8 mouse cellular contexts compared by ENCODE assay signal in genomic region chr7:92630167-92630566, GRCm38 (mm10). TPM values are rescaled to one million over a fixed set of nuclear protein-coding genes. Genes with fewer than 3 reads are reported as not detected.
DNase-seq lines count a peak whose midpoint lies in the region; ATAC-seq and TF ChIP-seq lines count a peak whose summit lies in the region.

No protein-coding gene starts in this region.

- no peak overlapping the region for H3K27ac ChIP-seq in heart, embryonic 11.5 days (ENCODE audit: low read depth, low read length)
- H3K27ac ChIP-seq in midbrain, postnatal 0 days (ENCODE audit: low read depth, low read length) = no peak overlapping the region
- H3K27ac ChIP-seq in midbrain, embryonic 16.5 days (ENCODE audit: low read length) = no peak overlapping the region

- peak; percentile 16 to 26 for DNase-seq in heart, adult 18-20 months
- peak; percentile 60 for DNase-seq in midbrain, postnatal 0 days (ENCODE audit: low spot score)
- peak; percentile 63 for DNase-seq in brain, embryonic 14.5 days (ENCODE audit: low read depth)
- peak; percentile 8 for DNase-seq in lung, postnatal 25 days (ENCODE audit: low spot score)
- DNase-seq in testis, postnatal 14 days (ENCODE audit: low spot score) = no peak
- no peak for DNase-seq in gastrocnemius, adult 8-10 months (ENCODE audit: low spot score in 2 of 2)

- no peak overlapping the region for H3K9ac ChIP-seq in heart, embryonic 11.5 days (ENCODE audit: low read depth, low read length)
- H3K9ac ChIP-seq in midbrain, postnatal 0 days (replicated peaks; ENCODE audit: low read length, poor library complexity, severe bottlenecking) = no peak overlapping the region
- H3K9ac ChIP-seq in midbrain, embryonic 16.5 days (ENCODE audit: low read depth, low read length) = no peak overlapping the region

- ATAC-seq in heart, embryonic 11.5 days (replicated peaks; ENCODE audit: insufficient number of reproducible peaks, low FRiP score, low TSS enrichment) = no peak
- ATAC-seq in midbrain, postnatal 0 days (ENCODE audit: low FRiP score) = no peak
- ATAC-seq in midbrain, embryonic 16.5 days = no peak

- H3K36me3 ChIP-seq in heart, embryonic 11.5 days (ENCODE audit: control insufficient read depth, insufficient read depth, low read length) = no peaks in the 10 kb centered on the region
- H3K36me3 ChIP-seq in midbrain, postnatal 0 days (ENCODE audit: insufficient read depth, low read length) = no peaks in the 10 kb centered on the region
- H3K36me3 ChIP-seq in midbrain, embryonic 16.5 days (ENCODE audit: control insufficient read depth, insufficient read depth, low read length) = no peaks in the 10 kb centered on the region

- H3K27me3 ChIP-seq in heart, embryonic 11.5 days (ENCODE audit: control insufficient read depth, insufficient read depth, low read length) = no peaks in the 10 kb centered on the region
- H3K27me3 ChIP-seq in midbrain, postnatal 0 days (ENCODE audit: insufficient read depth, low read length) = no peaks in the 10 kb centered on the region
- H3K27me3 ChIP-seq in midbrain, embryonic 16.5 days (ENCODE audit: control insufficient read depth, insufficient read depth, low read depth, low read length) = no peaks in the 10 kb centered on the region

- H3K4me1 ChIP-seq in heart, embryonic 11.5 days (ENCODE audit: control insufficient read depth, insufficient read depth, low read length) = no peaks in the 10 kb centered on the region
- no peaks in the 10 kb centered on the region for H3K4me1 ChIP-seq in midbrain, postnatal 0 days (ENCODE audit: insufficient read depth, low read length)
- no peaks in the 10 kb centered on the region for H3K4me1 ChIP-seq in midbrain, embryonic 16.5 days (ENCODE audit: control insufficient read depth, insufficient read depth, low read length)

- H3K4me2 ChIP-seq in heart, embryonic 11.5 days = no peak overlapping the region
- no peak overlapping the region for H3K4me2 ChIP-seq in midbrain, postnatal 0 days (ENCODE audit: low read depth, low read length, poor library complexity, severe bottlenecking)
- no peak overlapping the region for H3K4me2 ChIP-seq in midbrain, embryonic 16.5 days (ENCODE audit: low read length)

- no peak overlapping the region for H3K4me3 ChIP-seq in heart, embryonic 11.5 days (ENCODE audit: low read depth, low read length)
- no peak overlapping the region for H3K4me3 ChIP-seq in midbrain, postnatal 0 days (ENCODE audit: low read depth, low read length)
- no peak overlapping the region for H3K4me3 ChIP-seq in midbrain, embryonic 16.5 days (ENCODE audit: low read depth, low read length)

- TF ChIP-seq CTCF in midbrain, postnatal 0 days (IDR thresholded peaks at IDR 0.05) = peak; percentile 67
- peak; percentile 48; the same call in 1 of the 2 replicates for TF ChIP-seq CTCF in brain, embryonic 14.5 days (IDR thresholded peaks at IDR 0.05; ENCODE audit: borderline replicate concordance, extremely low read depth, insufficient read depth, insufficient read length)

- WGBS in heart, embryonic 11.5 days (ENCODE audit: insufficient replicate concordance) = 49% methylated on average over 2 of the region's 2 CpGs
- 46% methylated on average over 2 of the region's 2 CpGs for WGBS in midbrain, postnatal 0 days
- 37% methylated on average over 2 of the region's 2 CpGs for WGBS in midbrain, embryonic 16.5 days

- H3K9me3 ChIP-seq in heart, embryonic 11.5 days (replicated peaks; ENCODE audit: control insufficient read depth, low read length) = no peaks in the 10 kb centered on the region
- no peaks in the 10 kb centered on the region for H3K9me3 ChIP-seq in midbrain, postnatal 0 days (ENCODE audit: low read length)
- H3K9me3 ChIP-seq in midbrain, embryonic 16.5 days (replicated peaks; ENCODE audit: control insufficient read depth, low read length, poor library complexity, severe bottlenecking) = no peaks in the 10 kb centered on the region

- no peak for TF ChIP-seq POLR2A in brain, embryonic 14.5 days (IDR thresholded peaks at IDR 0.05; ENCODE audit: borderline replicate concordance, extremely low read depth, insufficient read depth, insufficient read length, poor library complexity, severe bottlenecking)

RNA-seq across cellular contexts. Expression of gene Ankrd42, which starts 6.8 kb away (rescaled TPM):
- total RNA-seq in heart, adult 18-20 months (2021) = 1 to 10 TPM; 1.1 to 1.2 TPM
- 3.9 and 4.4 TPM in 2 replicates for polyA plus RNA-seq in heart, embryonic 11.5 days (2014; fragmentation: Nextera tagmentation; extraction: Ambion mirVana)
- total RNA-seq in midbrain, postnatal 0 days (2014; rRNA removed) = 25.8 and 29.3 TPM in 2 replicates
- polyA plus RNA-seq in midbrain, postnatal 0 days (2015; fragmentation: Nextera tagmentation; extraction: Ambion mirVana) = 20.6 and 23.0 TPM in 2 replicates
- 22.7 and 24.0 TPM in 2 replicates for polyA plus RNA-seq in midbrain, embryonic 16.5 days (2015; fragmentation: Nextera tagmentation; extraction: Ambion mirVana)
- 7.7 and 12.0 TPM in 2 replicates for polyA plus RNA-seq in brain, embryonic 14.5 days (2012; rRNA removed)
- total RNA-seq in gastrocnemius, adult 8-10 months (2022) = under 1 TPM; 0.46 to 0.80 (median 0.68) TPM

RNA-seq across cellular contexts. Expression of gene Pcf11, which starts 39.6 kb away (rescaled TPM):
- 10 to 100 TPM; 19.4 to 30.2 TPM for total RNA-seq in heart, adult 18-20 months (2021)
- polyA plus RNA-seq in heart, embryonic 11.5 days (2014; fragmentation: Nextera tagmentation; extraction: Ambion mirVana) = 14.1 and 15.7 TPM in 2 replicates
- total RNA-seq in midbrain, postnatal 0 days (2014; rRNA removed) = 34.6 and 37.3 TPM in 2 replicates
- 11.2 and 14.7 TPM in 2 replicates for polyA plus RNA-seq in midbrain, postnatal 0 days (2015; fragmentation: Nextera tagmentation; extraction: Ambion mirVana)
- 18.2 and 18.6 TPM in 2 replicates for polyA plus RNA-seq in midbrain, embryonic 16.5 days (2015; fragmentation: Nextera tagmentation; extraction: Ambion mirVana)
- 28.1 TPM in 2 replicates for polyA plus RNA-seq in brain, embryonic 14.5 days (2012; rRNA removed)
- 10 to 100 TPM; 17.4 to 20.1 (median 18.4) TPM for total RNA-seq in gastrocnemius, adult 8-10 months (2022)

Comparison
In these comparisons a context has a peak if more than half of its experiments do, and no peak if none do; other contexts are left out.
1. DNase-seq: peak in heart, adult 18-20 months (2 of 2), midbrain, postnatal 0 days (single experiment), brain, embryonic 14.5 days (single experiment) and lung, postnatal 25 days (single experiment); none in testis, postnatal 14 days (single experiment) and gastrocnemius, adult 8-10 months (0 of 2).